Mouse (Mus musculus) hindbrain, embryonic 14.5 days (tissue): Measurements from ENCODE around the gene Dll1. TPM values are rescaled to one million over a fixed set of nuclear protein-coding genes. Genes with fewer than 3 reads are reported as not detected.

Source experiments
- polyA plus RNA-seq: library from polyadenylated mRNA; unstranded; fragments of >200 nt; fragmentation: Nextera tagmentation; extraction: Ambion mirVana; gene quantifications from 2 replicates; pipeline ENCODE4 v1.2.1, GENCODE M21; 2014

Gene Dll1
- polyA plus RNA-seq, 1 experiment from 2014 or later, result 12.5 TPM

Other genes starting within 250 kb of the Dll1 start
- 45.2 and 50.4 TPM in 2 replicates for gene Fam120b, start 19.3 kb upstream of the Dll1 start, polyA plus RNA-seq
- gene Psmb1, start 122.9 kb upstream of the Dll1 start, polyA plus RNA-seq, result 241 and 266 TPM in 2 replicates
- 55.9 and 56.6 TPM in 2 replicates for gene Tbp, start 123.0 kb upstream of the Dll1 start, polyA plus RNA-seq
- 69.6 and 72.1 TPM in 2 replicates for gene Pdcd2, start 150.4 kb upstream of the Dll1 start, polyA plus RNA-seq
- gene Prdm9, start 187.5 kb upstream of the Dll1 start, polyA plus RNA-seq, result 0.37 and 0.48 TPM in 2 replicates